Mouse (Mus musculus): ENCODE results near the gene Ttc41.

DNA sequence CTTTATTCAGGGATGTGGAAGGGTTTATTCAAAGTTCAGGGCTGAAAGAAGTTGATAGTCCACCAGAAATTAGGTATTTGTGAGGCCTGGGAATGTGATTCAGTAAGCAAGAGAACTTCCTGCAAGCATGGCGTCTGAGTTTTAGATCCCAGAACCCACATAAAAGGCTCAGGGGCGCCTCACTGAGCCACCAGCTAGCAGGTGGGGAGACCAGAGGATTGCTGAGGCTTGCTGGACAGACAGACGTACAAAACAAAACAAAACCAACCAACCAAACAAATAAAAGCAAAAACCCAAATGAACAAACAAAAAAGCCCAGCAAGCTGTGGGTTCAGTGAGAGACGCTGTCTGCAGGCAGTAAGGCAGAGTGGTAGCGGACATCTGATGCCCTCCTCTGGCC is 77.0 kb downstream of the Ttc41 start:
- TF ChIP-seq CTCF (IDR thresholded peaks at IDR 0.05; ENCODE audit: low read depth, low read length) (no peak), POLR2A (IDR thresholded peaks at IDR 0.05; ENCODE audit: insufficient read depth, low read length) (no peak)

Data from ES-Bruce4 (cell line).